Mouse (Mus musculus) CH12.LX (cell line): Measurements from ENCODE around the gene Golgb1.

Source experiments
- CTCF ChIP-seq, 2 experiments: IDR thresholded peaks in 1 of 2; conservative IDR thresholded peaks in 1 of 2; 2 replicates each; pipeline ENCODE4 v1.5.1; 2011 to 2012; ENCODE audit warnings: low read depth in 2 of 2, low read length in 2 of 2, improper control_type of control experiment in 1 of 2, inconsistent platforms in 1 of 2, mild to moderate bottlenecking in 1 of 2, moderate library complexity in 1 of 2
- EP300 ChIP-seq: IDR thresholded peaks from 2 replicates; pipeline ENCODE4 v1.6.1; 2011; ENCODE audit warnings: low read length, improper control_type of control experiment
- KAT2A ChIP-seq: IDR thresholded peaks from 2 replicates; pipeline ENCODE4 v1.6.1; 2012; ENCODE audit warnings: low read length, improper control_type of control experiment, inconsistent platforms; ENCODE audit not compliant: insufficient replicate concordance
- MAX ChIP-seq: IDR thresholded peaks from 2 replicates; pipeline ENCODE4 v1.6.1; 2011; ENCODE audit warnings: low read length, improper control_type of control experiment
- POLR2A ChIP-seq: IDR thresholded peaks from 2 replicates; pipeline ENCODE4 v1.6.1; 2011; ENCODE audit warnings: low read depth, mild to moderate bottlenecking, improper control_type of control experiment, low read length
- TBP ChIP-seq: conservative IDR thresholded peaks from 2 replicates; pipeline ENCODE4 v1.6.1; 2011; ENCODE audit warnings: low read depth, low read length, improper control_type of control experiment
- USF1 ChIP-seq: IDR thresholded peaks from 2 replicates; pipeline ENCODE4 v1.6.1; 2014; ENCODE audit warnings: low read depth, mild to moderate bottlenecking, inconsistent platforms, low read length, improper control_type of control experiment
- USF2 ChIP-seq: conservative IDR thresholded peaks from 2 replicates; pipeline ENCODE4 v1.6.1; 2011; ENCODE audit warnings: low read depth, low read length, improper control_type of control experiment
- ZKSCAN1 ChIP-seq: IDR thresholded peaks from 2 replicates; pipeline ENCODE4 v1.6.1; 2012; ENCODE audit warnings: low read depth, inconsistent platforms, low read length, improper control_type of control experiment, borderline replicate concordance
- ZNF384 ChIP-seq: IDR thresholded peaks from 2 replicates; pipeline ENCODE4 v1.6.1; 2012; ENCODE audit warnings: low read depth, low read length, improper control_type of control experiment, inconsistent platforms

DNA sequence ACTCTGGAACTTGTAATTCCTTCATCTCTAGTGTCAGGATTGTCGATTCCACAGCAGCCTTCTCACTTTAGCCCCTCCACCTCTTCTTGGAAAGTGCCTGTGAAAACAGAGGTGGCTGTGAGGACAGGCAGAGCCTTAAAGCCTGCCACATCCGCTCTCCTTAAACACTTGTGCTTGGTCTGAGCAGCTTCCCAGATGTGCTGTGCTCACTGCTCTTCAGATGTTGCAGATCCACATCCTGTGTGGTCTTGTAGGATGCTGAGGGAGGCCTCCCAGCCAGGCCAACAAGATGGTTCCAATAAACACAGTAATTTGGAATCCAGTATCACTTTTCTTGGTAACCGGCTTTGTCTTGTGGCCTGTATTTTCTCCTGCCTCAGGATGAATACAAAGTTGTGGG lies 57.0 kb downstream of the Golgb1 start:
- TF ChIP-seq EP300 (no peak), MAX (no peak), CTCF (conservative IDR thresholded peaks at IDR 0.05 in 1 of 2, IDR thresholded peaks at IDR 0.05 in 1 of 2; ENCODE audit: low read depth in 2 of 2, low read length in 2 of 2) (no peak), USF1 (no peak), USF2 (no peak), ZKSCAN1 (no peak), TBP (no peak), ZNF384 (no peak), POLR2A (no peak), KAT2A (no peak)
